Mouse (Mus musculus) urinary bladder, postnatal 10 days (tissue): ENCODE results near the gene Chst8.

Experiments
- DNase-seq: peaks from one replicate; pipeline ENCODE4 v3.0.0; 2022; ENCODE audit warnings: low spot score

Gene Chst8

GRCm38 (mm10) chr7:34629702-34630210, 182.8 kb downstream of the Chst8 start:
- no peak for DNase-seq
